Mouse (Mus musculus) stomach, postnatal 0 days (tissue): Measurements from ENCODE around the gene Nipal3. TPM values are rescaled to one million over a fixed set of nuclear protein-coding genes. Genes with fewer than 3 reads are reported as not detected.
A peak's percentile ranks its signal among the peaks of the same experiment; 100 is the strongest.

Experiments
- ATAC-seq: fragments of 200-750 bp; cut with Nextera tagmentation; 2 replicates; pipeline ENCODE4 v1.8.0; 2017; ENCODE audit not compliant: low FRiP score, low TSS enrichment
- DNase-seq: peaks from one replicate; pipeline ENCODE4 v3.0.0-alpha.2; 2016; ENCODE audit warnings: low spot score
- H3K27ac ChIP-seq: fragments of 300-500 bp; sonication (generic); replicated peaks from 2 replicates; pipeline ENCODE4 v1.5.1; 2014; ENCODE audit warnings: mild to moderate bottlenecking, control low read depth
- H3K27me3 ChIP-seq: fragments of 300-500 bp; sonication (generic); 2 replicates; pipeline ENCODE4 v1.6.1; 2014; ENCODE audit warnings: low read length; ENCODE audit not compliant: control insufficient read depth, insufficient read depth
- H3K36me3 ChIP-seq: fragments of 300-500 bp; sonication (generic); 2 replicates; pipeline ENCODE4 v1.6.1; 2014; ENCODE audit warnings: low read length, mixed read lengths; ENCODE audit not compliant: control insufficient read depth, insufficient read depth
- H3K4me1 ChIP-seq: fragments of 300-500 bp; sonication (generic); replicated peaks from 2 replicates; pipeline ENCODE4 v1.6.1; 2014; ENCODE audit warnings: antibody characterized with exemption; ENCODE audit not compliant: control insufficient read depth, insufficient read depth
- H3K4me2 ChIP-seq: fragments of 300-500 bp; sonication (generic); replicated peaks from 2 replicates; pipeline ENCODE4 v1.6.1; 2014; ENCODE audit warnings: low read depth, mild to moderate bottlenecking, control low read depth, moderate library complexity
- H3K4me3 ChIP-seq: fragments of 300-500 bp; sonication (generic); 2 replicates; pipeline ENCODE4 v1.5.1; 2014; ENCODE audit warnings: low read depth, low read length, control low read depth
- H3K9ac ChIP-seq: fragments of 300-500 bp; sonication (generic); 2 replicates; pipeline ENCODE4 v1.6.1; 2014; ENCODE audit warnings: mild to moderate bottlenecking, low read length, control low read depth, mixed read lengths
- H3K9me3 ChIP-seq: fragments of 300-500 bp; sonication (generic); 2 replicates; pipeline ENCODE4 v1.6.1; 2016; ENCODE audit warnings: low read length; ENCODE audit not compliant: control insufficient read depth
- CTCF ChIP-seq: IDR thresholded peaks from 2 replicates; pipeline ENCODE4 v1.5.1; 2016; ENCODE audit warnings: antibody characterized with exemption, low read depth, mild to moderate bottlenecking, moderate library complexity
- EP300 ChIP-seq: optimal IDR thresholded peaks from 2 replicates; pipeline ENCODE3; 2016; ENCODE audit warnings: antibody characterized with exemption
- WGBS: fragments of 180-500 bp; shearing (Covaris S2); extraction: QIAGEN DNeasy Blood & Tissue Kit; methylation state at CpG from one replicate; pipeline ENCODE4 v1.1.7; 2014; 5-methylcytosine and 5-hydroxymethylcytosine counted together
- polyA plus RNA-seq: library from polyadenylated mRNA; unstranded; fragments of >200 nt; fragmentation: Nextera tagmentation; extraction: Ambion mirVana; gene quantifications from 2 replicates; pipeline ENCODE4 v1.2.1, GENCODE M21; 2015

Nipal3 gene
- polyA plus RNA-seq, 1 experiment from 2014 or later: 5.3 TPM

GRCm38 (mm10) chr4:135531771-135532613 is 37.2 kb upstream of the Nipal3 start:
- WGBS: 57% methylated on average over 9 of the region's 9 CpGs
- no peaks in the 10 kb centered on the region for H3K27me3 ChIP-seq
- TF ChIP-seq EP300 (no peak), CTCF (no peak)
- no peak overlapping the region for H3K4me3 ChIP-seq
- H3K27ac ChIP-seq: no peak overlapping the region
- ATAC-seq (no peak), DNase-seq (no peak)
- no peak overlapping the region for H3K4me2 ChIP-seq
- 0 out of 2 replicates have a peak, but pooled peaks cover 2% of the 10 kb centered on the region for H3K9me3 ChIP-seq
- H3K4me1 ChIP-seq: no peaks in the 10 kb centered on the region
- no peaks in the 10 kb centered on the region for H3K36me3 ChIP-seq
- H3K9ac ChIP-seq: no peak overlapping the region

GRCm38 (mm10) chr4:135531236-135531635 is 36.4 kb upstream of the Nipal3 start:
- ATAC-seq (no peak), DNase-seq (no peak)
- H3K36me3 ChIP-seq: no peaks in the 10 kb centered on the region
- H3K27ac ChIP-seq: no peak overlapping the region
- no peaks in the 10 kb centered on the region for H3K4me1 ChIP-seq
- no peak overlapping the region for H3K4me3 ChIP-seq
- WGBS: 81% methylated on average over 9 of the region's 9 CpGs
- TF ChIP-seq CTCF: no peak
- TF ChIP-seq EP300: no peak
- no peak overlapping the region for H3K9ac ChIP-seq
- 0 out of 2 replicates have a peak, but pooled peaks cover 2% of the 10 kb centered on the region for H3K9me3 ChIP-seq
- H3K4me2 ChIP-seq: no peak overlapping the region
- H3K27me3 ChIP-seq: no peaks in the 10 kb centered on the region

- TF ChIP-seq CTCF (peak; percentile 44; the same call in 1 of the 2 replicates), EP300 (no peak)
- no peak for ATAC-seq
These were observed 35.4 kb upstream of the Nipal3 start for GRCm38 (mm10) chr4:135530270-135530669.

GRCm38 (mm10) chr4:135526039-135526710 is 31.3 kb upstream of the Nipal3 start:
- DNase-seq (no peak), ATAC-seq (no peak)
- Histone ChIP-seq H3K4me3 (no peak overlapping the region), H3K36me3 (no peaks in the 10 kb centered on the region), H3K9ac (no peak overlapping the region), H3K4me1 (no peaks in the 10 kb centered on the region), H3K9me3 (0 out of 2 replicates have a peak, but pooled peaks cover 2% of the 10 kb centered on the region), H3K4me2 (no peak overlapping the region), H3K27me3 (no peaks in the 10 kb centered on the region), H3K27ac (no peak overlapping the region)
- TF ChIP-seq CTCF (no peak), EP300 (no peak)
- 28% methylated on average over 14 of the region's 14 CpGs for WGBS

More at GRCm38 (mm10) chr4:135530270-135530669, 35.4 kb upstream of the Nipal3 start:
- H3K36me3 ChIP-seq: no peaks in the 10 kb centered on the region
- no peak overlapping the region for H3K4me2 ChIP-seq
- H3K27ac ChIP-seq: no peak overlapping the region
- no peaks in the 10 kb centered on the region for H3K27me3 ChIP-seq
- 0 out of 2 replicates have a peak, but pooled peaks cover 2% of the 10 kb centered on the region for H3K9me3 ChIP-seq
- no peak overlapping the region for H3K9ac ChIP-seq
- H3K4me3 ChIP-seq: no peak overlapping the region
- 67% methylated on average over 2 of the region's 2 CpGs for WGBS
- no peak for DNase-seq
- H3K4me1 ChIP-seq: no peaks in the 10 kb centered on the region

- Histone ChIP-seq H3K27me3 (no peaks in the 10 kb centered on the region), H3K9me3 (no peaks in the 10 kb centered on the region), H3K27ac (no peak overlapping the region), H3K4me3 (no peak overlapping the region), H3K4me1 (no peaks in the 10 kb centered on the region), H3K4me2 (no peak overlapping the region), H3K9ac (no peak overlapping the region), H3K36me3 (no peaks in the 10 kb centered on the region)
- ATAC-seq (no peak), DNase-seq (no peak)
- TF ChIP-seq CTCF (no peak), EP300 (no peak)
- 71% methylated on average over 12 of the region's 12 CpGs for WGBS
These were observed 30.2 kb upstream of the Nipal3 start for GRCm38 (mm10) chr4:135525057-135525456.
